Mouse (Mus musculus): ENCODE data around the gene Maco1.

DNA sequence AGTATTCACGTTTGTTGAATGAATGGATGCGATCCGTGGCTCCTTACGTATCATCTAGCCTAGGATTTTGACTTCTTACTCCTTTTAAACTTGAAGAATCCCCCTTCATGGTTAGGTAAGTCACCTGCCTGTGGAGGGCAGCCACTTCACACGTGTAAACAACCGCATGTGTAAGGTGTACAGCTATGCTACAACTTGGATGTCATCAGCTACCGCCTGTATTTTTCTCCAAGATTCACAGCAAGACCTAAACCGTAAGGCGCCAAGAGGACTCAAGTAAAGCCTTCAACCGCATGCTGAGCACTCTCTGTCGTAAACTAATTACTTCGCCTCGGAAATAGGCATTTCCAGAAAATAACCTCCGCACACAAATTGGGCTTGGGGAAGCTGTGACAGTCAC lies 1.3 kb downstream of the Maco1 start:
- TF ChIP-seq CTCF (IDR thresholded peaks at IDR 0.05; ENCODE audit: low read depth) (no peak), EP300 (IDR thresholded peaks at IDR 0.05; ENCODE audit: low read depth) (no peak)

Measured in heart, postnatal 0 days (tissue).